Mouse (Mus musculus): ENCODE data around the gene Hrh2. TPM values are rescaled to one million over a fixed set of nuclear protein-coding genes. Genes with fewer than 3 reads are reported as not detected.

Gene Hrh2
- polyA plus RNA-seq, 1 experiment, result 1.4 TPM

- TF ChIP-seq POLR2A (IDR thresholded peaks at IDR 0.05; ENCODE audit: borderline replicate concordance, extremely low read depth, low read depth, low read length) (no peak), CTCF (IDR thresholded peaks at IDR 0.05; ENCODE audit: insufficient read depth, low read length) (no peak)
- Histone ChIP-seq H3K4me3 (replicated peaks; ENCODE audit: extremely low read depth, low read depth, low read length) (no peak overlapping the region), H3K4me1 (ENCODE audit: control insufficient read depth, insufficient read depth, low read length) (no peaks in the 10 kb centered on the region)
- DNase-seq, result no peak
- 90% methylated on average over 4 of the region's 4 CpGs for WGBS
These were observed 10.0 kb upstream of the Hrh2 start for GRCm38 (mm10) chr13:54181947-54182346.

- no peak for TF ChIP-seq CTCF (IDR thresholded peaks at IDR 0.05; ENCODE audit: insufficient read depth, low read length)
- no peak for TF ChIP-seq POLR2A (IDR thresholded peaks at IDR 0.05; ENCODE audit: borderline replicate concordance, extremely low read depth, low read depth, low read length)
- 52% methylated on average over 5 of the region's 5 CpGs for WGBS
- DNase-seq, result no peak
These were observed 5.5 kb upstream of the Hrh2 start for GRCm38 (mm10) chr13:54186394-54186793.

GRCm38 (mm10) chr13:54188190-54188706 is 3.7 kb upstream of the Hrh2 start:
- Histone ChIP-seq H3K4me1 (ENCODE audit: control insufficient read depth, insufficient read depth, low read length) (no peaks in the 10 kb centered on the region; the same call in 1 of the 2 replicates), H3K4me3 (replicated peaks; ENCODE audit: extremely low read depth, low read depth, low read length) (no peak overlapping the region)
- 43% methylated on average over 7 of the region's 7 CpGs for WGBS
- DNase-seq, result no peak
- no peak for TF ChIP-seq POLR2A (IDR thresholded peaks at IDR 0.05; ENCODE audit: borderline replicate concordance, extremely low read depth, low read depth, low read length)
- no peak for TF ChIP-seq CTCF (IDR thresholded peaks at IDR 0.05; ENCODE audit: insufficient read depth, low read length)

More at GRCm38 (mm10) chr13:54186394-54186793, 5.5 kb upstream of the Hrh2 start:
- Histone ChIP-seq H3K4me3 (replicated peaks; ENCODE audit: extremely low read depth, low read depth, low read length) (no peak overlapping the region), H3K4me1 (ENCODE audit: control insufficient read depth, insufficient read depth, low read length) (no peaks in the 10 kb centered on the region)

GRCm38 (mm10) chr13:54189896-54190295 is 2.0 kb upstream of the Hrh2 start:
- Histone ChIP-seq H3K4me1 (ENCODE audit: control insufficient read depth, insufficient read depth, low read length) (no peaks in the 10 kb centered on the region; the same call in 1 of the 2 replicates), H3K4me3 (replicated peaks; ENCODE audit: extremely low read depth, low read depth, low read length) (no peak overlapping the region)
- DNase-seq, result no peak
- no peak for TF ChIP-seq CTCF (IDR thresholded peaks at IDR 0.05; ENCODE audit: insufficient read depth, low read length)
- 66% methylated on average over 14 of the region's 14 CpGs for WGBS

- Histone ChIP-seq H3K4me1 (ENCODE audit: control insufficient read depth, insufficient read depth, low read length) (no peaks in the 10 kb centered on the region; the same call in 1 of the 2 replicates), H3K4me3 (replicated peaks; ENCODE audit: extremely low read depth, low read depth, low read length) (no peak overlapping the region)
- no peak for TF ChIP-seq CTCF (IDR thresholded peaks at IDR 0.05; ENCODE audit: insufficient read depth, low read length)
- TF ChIP-seq POLR2A (IDR thresholded peaks at IDR 0.05; ENCODE audit: borderline replicate concordance, extremely low read depth, low read depth, low read length), result no peak
- no peak for DNase-seq
- WGBS, result 75% methylated on average over 3 of the region's 3 CpGs
These were observed 748 bp upstream of the Hrh2 start for GRCm38 (mm10) chr13:54191181-54191580.

DNA sequence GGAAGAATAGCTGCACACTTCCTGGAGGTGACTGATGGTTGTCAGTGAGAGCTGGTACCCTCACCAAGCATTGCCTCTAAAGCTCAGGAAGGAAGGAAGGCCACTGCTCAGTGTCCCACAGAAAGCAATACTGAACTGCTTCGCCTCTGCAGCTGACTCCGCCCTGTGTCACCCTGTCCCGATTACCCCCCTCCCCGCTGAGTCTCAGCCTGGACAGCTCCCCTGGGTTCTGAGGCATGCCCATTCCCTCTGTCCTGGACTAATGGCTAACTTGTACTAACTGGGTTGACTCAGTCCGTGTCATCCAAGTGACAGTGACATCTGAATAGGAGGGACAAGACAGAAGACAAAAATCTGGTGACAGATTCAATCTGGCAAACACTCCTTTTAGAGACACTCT is 1.7 kb downstream of the Hrh2 start:
- WGBS, result 28% methylated on average over 5 of the region's 5 CpGs
- no peak overlapping the region for H3K4me3 ChIP-seq (replicated peaks; ENCODE audit: extremely low read depth, low read depth, low read length)
- DNase-seq, result no peak

GRCm38 (mm10) chr13:54199000-54199399 is 7.1 kb downstream of the Hrh2 start:
- DNase-seq, result no peak
- Histone ChIP-seq H3K4me3 (replicated peaks; ENCODE audit: extremely low read depth, low read depth, low read length) (no peak overlapping the region), H3K4me1 (ENCODE audit: control insufficient read depth, insufficient read depth, low read length) (no peaks in the 10 kb centered on the region)
- no peak for TF ChIP-seq POLR2A (IDR thresholded peaks at IDR 0.05; ENCODE audit: borderline replicate concordance, extremely low read depth, low read depth, low read length)
- TF ChIP-seq CTCF (IDR thresholded peaks at IDR 0.05; ENCODE audit: insufficient read depth, low read length), result no peak
- 60% methylated on average over 9 of the region's 9 CpGs for WGBS

More for the DNA sequence above, 1.7 kb downstream of the Hrh2 start:
- TF ChIP-seq CTCF (IDR thresholded peaks at IDR 0.05; ENCODE audit: insufficient read depth, low read length) (no peak), POLR2A (IDR thresholded peaks at IDR 0.05; ENCODE audit: borderline replicate concordance, extremely low read depth, low read depth, low read length) (no peak)
- no peaks in the 10 kb centered on the region; the same call in 1 of the 2 replicates for H3K4me1 ChIP-seq (ENCODE audit: control insufficient read depth, insufficient read depth, low read length)

DNA sequence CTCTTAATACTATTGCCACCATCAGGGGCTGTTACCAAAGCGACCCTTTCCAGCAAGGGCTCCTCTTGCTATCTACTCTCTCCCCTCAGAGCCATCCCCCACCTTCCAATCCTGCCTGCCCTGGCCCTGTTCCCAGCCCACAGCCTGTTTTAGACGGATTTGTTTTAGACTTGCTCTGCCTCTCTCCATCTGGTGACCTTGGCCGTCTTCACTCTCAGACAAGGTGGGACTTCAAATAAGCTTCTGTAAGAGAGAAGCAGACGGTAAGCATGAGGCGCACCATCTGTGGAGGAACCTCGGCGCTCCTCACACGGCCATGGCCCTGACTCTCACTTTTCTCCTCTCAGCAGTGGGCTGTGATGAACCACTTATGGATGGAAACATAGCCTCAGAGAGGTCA is 10.5 kb downstream of the Hrh2 start:
- Histone ChIP-seq H3K4me3 (replicated peaks; ENCODE audit: extremely low read depth, low read depth, low read length) (no peak overlapping the region), H3K4me1 (ENCODE audit: control insufficient read depth, insufficient read depth, low read length) (no peaks in the 10 kb centered on the region)
- 78% methylated on average over 8 of the region's 8 CpGs for WGBS
- no peak for DNase-seq
- TF ChIP-seq POLR2A (IDR thresholded peaks at IDR 0.05; ENCODE audit: borderline replicate concordance, extremely low read depth, low read depth, low read length) (no peak), CTCF (IDR thresholded peaks at IDR 0.05; ENCODE audit: insufficient read depth, low read length) (no peak)

- no peak for DNase-seq
- no peaks in the 10 kb centered on the region for H3K4me1 ChIP-seq (ENCODE audit: control insufficient read depth, insufficient read depth, low read length)
- 85% methylated on average over 2 of the region's 2 CpGs for WGBS
- no peak overlapping the region for H3K4me3 ChIP-seq (replicated peaks; ENCODE audit: extremely low read depth, low read depth, low read length)
- TF ChIP-seq CTCF (IDR thresholded peaks at IDR 0.05; ENCODE audit: insufficient read depth, low read length) (no peak), POLR2A (IDR thresholded peaks at IDR 0.05; ENCODE audit: borderline replicate concordance, extremely low read depth, low read depth, low read length) (no peak)
These were observed 11.5 kb downstream of the Hrh2 start for GRCm38 (mm10) chr13:54203419-54203818.

DNA sequence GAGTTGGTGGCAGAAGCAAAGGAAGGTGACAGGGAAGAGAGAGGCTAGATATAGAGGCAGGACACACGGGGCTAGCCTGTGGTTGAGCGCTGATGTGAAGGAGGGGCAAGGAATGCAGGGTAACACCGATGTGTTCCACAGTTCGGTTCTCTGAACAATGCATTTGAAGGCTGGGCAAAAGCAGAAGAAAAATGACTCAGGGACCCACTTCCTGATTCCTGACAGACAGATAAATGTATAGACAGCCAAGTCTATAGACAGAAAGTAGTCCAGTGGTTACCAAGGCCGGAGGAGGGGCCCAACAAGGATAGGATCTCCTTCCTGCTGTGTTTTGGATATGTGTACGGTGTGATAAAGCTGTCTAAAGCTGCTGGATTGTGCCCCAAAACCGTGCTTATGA is 13.3 kb downstream of the Hrh2 start:
- DNase-seq, result no peak
- Histone ChIP-seq H3K4me1 (ENCODE audit: control insufficient read depth, insufficient read depth, low read length) (no peaks in the 10 kb centered on the region; the same call in 1 of the 2 replicates), H3K4me3 (replicated peaks; ENCODE audit: extremely low read depth, low read depth, low read length) (no peak overlapping the region)
- TF ChIP-seq CTCF (IDR thresholded peaks at IDR 0.05; ENCODE audit: insufficient read depth, low read length) (no peak), POLR2A (IDR thresholded peaks at IDR 0.05; ENCODE audit: borderline replicate concordance, extremely low read depth, low read depth, low read length) (no peak)
- 58% methylated on average over 7 of the region's 7 CpGs for whole genome bisulfite sequencing

Data from lung, adult 2 months (tissue).